Mouse (Mus musculus): Measurements from ENCODE around the gene Rfx1. TPM values are rescaled to one million over a fixed set of nuclear protein-coding genes. Genes with fewer than 3 reads are reported as not detected.

The Rfx1 gene
- total and polyA plus RNA-seq, 3 experiments: 2.4 to 41.4 (median 14.3) TPM

DNA sequence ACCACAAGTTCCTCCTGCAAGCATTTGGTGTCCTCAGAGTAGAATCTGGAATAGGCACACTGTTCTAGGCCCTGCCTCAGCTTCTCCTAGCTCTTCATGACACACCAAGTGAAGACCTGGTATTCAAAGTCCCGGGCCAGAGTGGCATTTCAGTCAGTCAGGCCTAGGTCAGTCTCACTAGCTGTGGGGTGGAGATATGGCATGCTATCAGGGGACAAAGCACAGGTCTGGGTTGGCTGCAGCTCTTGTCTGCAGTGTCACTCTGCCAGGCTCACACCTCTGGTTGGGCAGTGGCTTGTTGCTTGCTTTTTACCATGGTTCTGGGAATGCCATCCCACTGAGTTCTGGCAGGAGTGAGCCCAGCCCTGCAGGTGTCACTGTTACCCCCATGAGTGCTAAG lies 9.8 kb downstream of the Rfx1 start:
- no peaks in the 10 kb centered on the region for H3K27me3 ChIP-seq (ENCODE audit: insufficient read depth, low read length)
- H3K4me1 ChIP-seq (ENCODE audit: insufficient read depth, low read depth, low read length): peaks cover 19% of the 10 kb centered on the region
- ATAC-seq (ENCODE audit: extremely low read depth, insufficient number of reproducible peaks, low FRiP score, poor library complexity, severe bottlenecking) (no peak), DNase-seq (ENCODE audit: low spot score) (no peak)
- H3K4me3 ChIP-seq (ENCODE audit: low read depth, low read length): no peak overlapping the region
- H3K36me3 ChIP-seq (replicated peaks): peaks cover 89% of the 10 kb centered on the region
- TF ChIP-seq TAL1 (conservative IDR thresholded peaks at IDR 0.05; ENCODE audit: low read depth, low read length): no peak
- TF ChIP-seq GATA1 (IDR thresholded peaks at IDR 0.05; ENCODE audit: borderline replicate concordance, low read length): no peak
- TF ChIP-seq POLR2AphosphoS5 (IDR thresholded peaks at IDR 0.05; ENCODE audit: insufficient replicate concordance, low read depth, low read length): no peak
- TF ChIP-seq CTCF (IDR thresholded peaks at IDR 0.05; ENCODE audit: low read depth, low read length): no peak
- TF ChIP-seq GATA2 (IDR thresholded peaks at IDR 0.05; ENCODE audit: borderline replicate concordance, low read depth, low read length): no peak
- no peaks in the 10 kb centered on the region for H3K9me3 ChIP-seq (replicated peaks)

DNA sequence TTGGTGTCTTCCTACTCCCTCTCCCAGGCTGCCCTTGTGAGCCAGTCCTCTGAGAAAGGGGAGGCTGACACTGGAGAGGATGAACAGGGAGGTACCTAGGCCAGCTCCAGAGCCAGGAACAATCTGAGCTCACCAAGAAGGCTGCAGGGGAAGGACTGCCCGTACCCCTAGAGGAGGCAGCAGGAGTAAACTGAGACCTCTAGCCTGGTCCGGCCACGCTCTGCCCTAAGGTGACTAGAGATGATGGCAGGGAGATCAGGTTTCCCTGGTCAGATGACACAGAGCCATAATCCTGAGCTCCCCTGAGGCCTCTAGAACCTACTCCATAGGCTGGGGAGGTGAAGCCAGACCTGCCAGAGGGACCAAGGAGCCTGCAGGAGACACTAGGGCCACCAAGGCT lies 10.2 kb downstream of the Rfx1 start:
- peaks cover 16% of the 10 kb centered on the region for H3K4me1 ChIP-seq (ENCODE audit: insufficient read depth, low read depth, low read length)
- TF ChIP-seq GATA1 (IDR thresholded peaks at IDR 0.05; ENCODE audit: borderline replicate concordance, low read length) (no peak), TAL1 (conservative IDR thresholded peaks at IDR 0.05; ENCODE audit: low read depth, low read length) (no peak), POLR2AphosphoS5 (IDR thresholded peaks at IDR 0.05; ENCODE audit: insufficient replicate concordance, low read depth, low read length) (no peak), CTCF (IDR thresholded peaks at IDR 0.05; ENCODE audit: low read depth, low read length) (no peak), GATA2 (IDR thresholded peaks at IDR 0.05; ENCODE audit: borderline replicate concordance, low read depth, low read length) (no peak)
- H3K36me3 ChIP-seq (replicated peaks): peaks cover 90% of the 10 kb centered on the region
- ATAC-seq (ENCODE audit: extremely low read depth, insufficient number of reproducible peaks, low FRiP score, poor library complexity, severe bottlenecking): no peak
- H3K4me3 ChIP-seq (ENCODE audit: low read depth, low read length): no peak overlapping the region
- H3K9me3 ChIP-seq (replicated peaks): no peaks in the 10 kb centered on the region
- H3K27me3 ChIP-seq (ENCODE audit: insufficient read depth, low read length): no peaks in the 10 kb centered on the region
- no peak for DNase-seq (ENCODE audit: low spot score)

DNA sequence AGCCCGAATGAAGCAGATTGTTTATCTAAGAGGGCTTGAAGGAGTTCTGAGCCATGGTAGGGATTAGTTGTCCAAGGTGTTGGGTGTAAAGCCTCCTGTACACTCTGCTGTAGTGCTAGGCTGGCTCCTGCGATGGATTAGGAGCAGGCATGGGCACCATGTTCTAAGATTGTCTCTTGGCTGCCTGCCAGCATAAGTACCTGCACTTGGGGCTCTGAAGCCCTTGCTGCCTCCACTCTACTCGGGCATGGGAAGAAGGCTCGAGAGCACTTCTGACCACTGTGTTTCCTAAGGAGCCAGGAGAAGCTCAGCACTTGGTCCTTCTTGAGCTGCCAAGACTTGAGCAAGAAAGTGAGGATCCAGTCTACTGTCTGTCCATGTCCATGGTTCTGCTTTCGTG lies 12.6 kb downstream of the Rfx1 start:
- TF ChIP-seq POLR2AphosphoS5 (IDR thresholded peaks at IDR 0.05; ENCODE audit: insufficient replicate concordance, low read depth, low read length): no peak
- no peak for TF ChIP-seq TAL1 (conservative IDR thresholded peaks at IDR 0.05; ENCODE audit: low read depth, low read length)
- TF ChIP-seq CTCF (IDR thresholded peaks at IDR 0.05; ENCODE audit: low read depth, low read length): no peak
- no peak for TF ChIP-seq GATA2 (IDR thresholded peaks at IDR 0.05; ENCODE audit: borderline replicate concordance, low read depth, low read length)
- no peak for TF ChIP-seq GATA1 (IDR thresholded peaks at IDR 0.05; ENCODE audit: borderline replicate concordance, low read length)
- peaks cover 93% of the 10 kb centered on the region for H3K36me3 ChIP-seq (replicated peaks)
- 0 out of 2 replicates have a peak, but pooled peaks cover 4% of the 10 kb centered on the region for H3K4me1 ChIP-seq (ENCODE audit: insufficient read depth, low read depth, low read length)
- no peak overlapping the region for H3K4me3 ChIP-seq (ENCODE audit: low read depth, low read length)
- H3K27me3 ChIP-seq (ENCODE audit: insufficient read depth, low read length): no peaks in the 10 kb centered on the region
- no peak for ATAC-seq (ENCODE audit: extremely low read depth, insufficient number of reproducible peaks, low FRiP score, poor library complexity, severe bottlenecking)
- H3K9me3 ChIP-seq (replicated peaks): no peaks in the 10 kb centered on the region
- DNase-seq (ENCODE audit: low spot score): no peak

DNA sequence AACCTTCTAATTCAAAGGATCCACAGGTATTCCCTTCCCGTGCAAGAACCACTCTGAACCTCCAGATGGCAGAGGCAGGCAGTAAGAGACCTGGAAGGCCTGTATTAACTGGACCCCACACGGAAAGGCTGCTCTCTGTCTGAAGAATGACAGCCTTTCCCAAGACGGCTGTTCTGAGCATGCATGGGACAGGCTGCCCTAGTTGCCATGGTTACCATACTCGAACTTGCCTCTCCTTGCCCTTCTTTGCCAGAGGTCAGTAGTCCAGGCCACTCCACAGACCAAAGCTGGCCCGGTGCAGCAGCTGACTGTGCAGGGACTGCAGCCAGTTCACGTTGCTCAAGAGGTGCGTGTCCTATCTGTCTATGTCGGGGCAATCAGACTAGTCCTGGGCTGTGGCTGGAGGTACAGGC lies 17.2 kb downstream of the Rfx1 start:
- DNase-seq (ENCODE audit: low spot score): no peak
- Histone ChIP-seq H3K9me3 (replicated peaks) (no peaks in the 10 kb centered on the region), H3K36me3 (replicated peaks) (peaks cover 96% of the 10 kb centered on the region), H3K4me1 (ENCODE audit: insufficient read depth, low read depth, low read length) (0 out of 2 replicates have a peak, but pooled peaks cover 4% of the 10 kb centered on the region), H3K27me3 (ENCODE audit: insufficient read depth, low read length) (no peaks in the 10 kb centered on the region), H3K4me3 (ENCODE audit: low read depth, low read length) (no peak overlapping the region)
- no peak for ATAC-seq (ENCODE audit: extremely low read depth, insufficient number of reproducible peaks, low FRiP score, poor library complexity, severe bottlenecking)
- TF ChIP-seq TAL1 (conservative IDR thresholded peaks at IDR 0.05; ENCODE audit: low read depth, low read length) (no peak), GATA2 (IDR thresholded peaks at IDR 0.05; ENCODE audit: borderline replicate concordance, low read depth, low read length) (no peak), CTCF (IDR thresholded peaks at IDR 0.05; ENCODE audit: low read depth, low read length) (no peak), GATA1 (IDR thresholded peaks at IDR 0.05; ENCODE audit: borderline replicate concordance, low read length) (no peak)

DNA sequence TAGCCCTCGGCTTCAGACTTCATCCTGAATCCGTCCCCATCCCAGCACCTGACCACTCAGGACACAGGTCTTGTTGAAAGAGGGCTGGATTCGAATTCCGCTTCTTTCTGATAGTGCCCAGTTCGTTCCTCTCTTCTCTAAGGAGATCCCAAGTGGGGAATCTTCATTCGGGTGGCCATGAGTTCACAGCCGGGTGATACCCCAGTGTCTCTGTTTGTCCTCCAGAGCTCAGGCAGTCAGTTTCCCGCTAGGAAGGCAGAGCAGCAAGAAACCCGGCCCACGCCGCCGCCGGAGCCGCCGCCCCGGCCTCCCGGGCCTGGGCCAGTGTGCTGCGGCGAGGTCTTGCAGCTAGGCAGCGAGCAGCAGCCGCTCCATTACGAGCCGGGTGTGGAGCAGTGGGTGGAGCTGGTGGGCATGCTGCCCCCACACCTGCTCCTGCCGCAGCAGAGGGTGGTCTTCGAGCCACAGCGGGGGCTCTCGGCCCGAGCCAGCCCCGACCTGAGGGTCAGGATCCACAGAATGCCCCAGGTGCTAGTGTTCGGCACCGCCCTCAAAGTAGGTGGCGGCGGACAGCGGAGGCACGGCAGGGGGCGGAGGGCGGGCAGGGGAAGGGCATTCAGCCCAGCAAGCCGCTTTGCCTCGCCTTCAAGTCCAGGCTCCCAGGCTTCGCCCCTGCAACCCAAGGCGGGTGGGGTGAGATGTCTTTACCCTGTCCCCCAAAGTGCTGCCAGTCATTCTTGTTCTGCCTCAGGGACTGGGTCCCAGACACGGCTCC lies 17.9 kb downstream of the Rfx1 start:
- Histone ChIP-seq H3K9me3 (replicated peaks) (no peaks in the 10 kb centered on the region), H3K4me3 (ENCODE audit: low read depth, low read length) (no peak overlapping the region), H3K36me3 (replicated peaks) (peaks cover 96% of the 10 kb centered on the region), H3K4me1 (ENCODE audit: insufficient read depth, low read depth, low read length) (0 out of 2 replicates have a peak, but pooled peaks cover 3% of the 10 kb centered on the region), H3K27me3 (ENCODE audit: insufficient read depth, low read length) (no peaks in the 10 kb centered on the region)
- DNase-seq (ENCODE audit: low spot score) (no peak), ATAC-seq (ENCODE audit: extremely low read depth, insufficient number of reproducible peaks, low FRiP score, poor library complexity, severe bottlenecking) (no peak)
- no peak for TF ChIP-seq CTCF (IDR thresholded peaks at IDR 0.05; ENCODE audit: low read depth, low read length)
- no peak for TF ChIP-seq GATA2 (IDR thresholded peaks at IDR 0.05; ENCODE audit: borderline replicate concordance, low read depth, low read length)
- no peak for TF ChIP-seq POLR2AphosphoS5 (IDR thresholded peaks at IDR 0.05; ENCODE audit: insufficient replicate concordance, low read depth, low read length)
- no peak for TF ChIP-seq GATA1 (IDR thresholded peaks at IDR 0.05; ENCODE audit: borderline replicate concordance, low read length)
- no peak for TF ChIP-seq TAL1 (conservative IDR thresholded peaks at IDR 0.05; ENCODE audit: low read depth, low read length)

DNA sequence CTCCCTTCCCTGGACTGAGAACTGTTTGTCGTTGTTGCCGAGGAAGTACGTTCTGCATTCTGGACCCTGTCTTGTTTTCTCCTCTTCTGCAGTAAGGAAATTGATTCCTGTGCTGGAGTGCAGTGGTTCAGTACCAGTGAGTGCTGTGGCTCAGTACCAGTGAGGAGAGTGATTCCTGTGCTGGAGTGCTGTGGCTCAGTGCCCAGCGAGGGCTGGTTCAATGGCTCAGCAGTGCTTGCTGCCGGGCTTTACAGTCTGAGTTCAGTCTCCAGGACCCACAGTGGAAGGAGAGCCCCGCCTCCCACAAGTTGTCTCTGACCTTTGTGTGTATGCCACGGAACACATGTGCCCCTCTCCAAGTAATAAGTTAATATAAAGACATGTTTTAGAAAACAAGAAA lies 20.5 kb downstream of the Rfx1 start:
- no peak for ATAC-seq (ENCODE audit: extremely low read depth, insufficient number of reproducible peaks, low FRiP score, poor library complexity, severe bottlenecking)
- Histone ChIP-seq H3K9me3 (replicated peaks) (no peaks in the 10 kb centered on the region), H3K36me3 (replicated peaks) (peaks cover 96% of the 10 kb centered on the region), H3K4me1 (ENCODE audit: insufficient read depth, low read depth, low read length) (no peaks in the 10 kb centered on the region), H3K27me3 (ENCODE audit: insufficient read depth, low read length) (no peaks in the 10 kb centered on the region), H3K4me3 (ENCODE audit: low read depth, low read length) (no peak overlapping the region)
- no peak for TF ChIP-seq TAL1 (conservative IDR thresholded peaks at IDR 0.05; ENCODE audit: low read depth, low read length)
- TF ChIP-seq GATA1 (IDR thresholded peaks at IDR 0.05; ENCODE audit: borderline replicate concordance, low read length): no peak
- no peak for TF ChIP-seq CTCF (IDR thresholded peaks at IDR 0.05; ENCODE audit: low read depth, low read length)
- no peak for TF ChIP-seq POLR2AphosphoS5 (IDR thresholded peaks at IDR 0.05; ENCODE audit: insufficient replicate concordance, low read depth, low read length)
- no peak for TF ChIP-seq GATA2 (IDR thresholded peaks at IDR 0.05; ENCODE audit: borderline replicate concordance, low read depth, low read length)
- DNase-seq (ENCODE audit: low spot score): no peak

Measured in G1E (cell line).